Mouse (Mus musculus): ENCODE measurements at regions not wholly inside any gene's neighbourhood (a gene's known extent, or its start where the extent isn't known, plus 50 kb on each side); places are given as distances from the start of the nearest gene placed in this dataset.

DNA sequence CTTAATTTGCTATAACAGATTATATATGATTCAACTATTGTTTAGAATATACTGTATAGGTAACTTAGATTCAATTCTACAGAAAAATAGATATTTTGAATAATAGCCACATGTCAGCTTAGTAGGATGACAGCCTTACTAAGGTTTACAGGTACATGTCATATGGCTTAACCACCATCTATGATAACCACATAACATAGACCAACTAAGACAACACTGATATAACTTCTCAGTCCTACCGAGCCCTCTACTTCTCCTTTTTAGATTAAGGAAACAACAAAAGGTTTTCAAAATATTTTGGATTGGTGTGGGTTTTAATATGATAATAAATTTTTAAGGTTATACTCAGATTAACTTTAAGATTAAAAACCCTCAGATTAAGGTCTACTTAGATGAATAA is 977.4 kb downstream of the 4930447A16Rik start:
- H3K9me3 ChIP-seq (ENCODE audit: control insufficient read depth, low read length): no peaks in the 10 kb centered on the region
- ATAC-seq (ENCODE audit: insufficient number of reproducible peaks, low FRiP score, low TSS enrichment, low read depth): no peak
- WGBS: 98% methylated on average over 1 of the region's 1 CpGs
- H3K4me2 ChIP-seq (ENCODE audit: low read depth, severe bottlenecking): no peak overlapping the region
- H3K27ac ChIP-seq (replicated peaks; ENCODE audit: low read depth, low read length): no peak overlapping the region
- H3K9ac ChIP-seq (ENCODE audit: low read length): no peak overlapping the region
- H3K27me3 ChIP-seq (ENCODE audit: control insufficient read depth, insufficient read depth, low read length): no peaks in the 10 kb centered on the region
- no peaks in the 10 kb centered on the region for H3K4me1 ChIP-seq (ENCODE audit: control insufficient read depth, insufficient read depth, low read length)
- no peak overlapping the region for H3K4me3 ChIP-seq (ENCODE audit: low read depth, low read length)
- no peaks in the 10 kb centered on the region for H3K36me3 ChIP-seq (ENCODE audit: control insufficient read depth, insufficient read depth, low read length)
- no peak for DNase-seq (ENCODE audit: low spot score)

DNA sequence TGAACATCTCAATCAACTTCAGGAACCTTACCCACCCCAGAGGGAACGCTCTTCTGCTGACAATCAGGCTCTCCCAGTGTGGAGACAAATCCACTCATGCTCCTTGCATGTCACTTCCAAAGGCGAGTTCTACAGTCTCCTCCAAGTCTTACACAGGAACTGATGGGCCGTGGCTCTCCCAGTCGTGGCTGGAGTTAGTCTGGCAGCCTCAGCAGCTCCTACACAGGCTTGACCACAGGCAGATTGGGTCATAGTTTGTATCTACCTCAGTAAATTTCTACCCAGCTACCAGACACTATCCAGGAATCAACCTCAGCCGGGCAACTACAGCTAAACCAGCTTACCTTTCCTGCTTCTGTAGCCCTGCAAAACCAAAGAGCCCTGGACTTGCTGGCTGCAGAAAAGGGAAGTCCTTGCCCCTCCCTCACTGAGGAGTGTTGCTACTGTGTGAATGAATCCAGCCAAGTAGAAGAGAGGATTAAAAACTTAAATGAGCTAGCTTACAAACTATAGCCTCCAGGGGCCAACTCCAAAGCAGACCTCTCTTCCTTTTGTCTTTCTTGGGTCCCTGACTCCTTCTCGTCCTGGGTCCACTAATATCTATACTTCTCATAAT is 978.5 kb downstream of the 4930447A16Rik start:
- DNase-seq (ENCODE audit: low spot score): no peak
- Histone ChIP-seq H3K4me2 (ENCODE audit: low read depth, severe bottlenecking) (no peak overlapping the region), H3K4me3 (ENCODE audit: low read depth, low read length) (no peak overlapping the region)

DNA sequence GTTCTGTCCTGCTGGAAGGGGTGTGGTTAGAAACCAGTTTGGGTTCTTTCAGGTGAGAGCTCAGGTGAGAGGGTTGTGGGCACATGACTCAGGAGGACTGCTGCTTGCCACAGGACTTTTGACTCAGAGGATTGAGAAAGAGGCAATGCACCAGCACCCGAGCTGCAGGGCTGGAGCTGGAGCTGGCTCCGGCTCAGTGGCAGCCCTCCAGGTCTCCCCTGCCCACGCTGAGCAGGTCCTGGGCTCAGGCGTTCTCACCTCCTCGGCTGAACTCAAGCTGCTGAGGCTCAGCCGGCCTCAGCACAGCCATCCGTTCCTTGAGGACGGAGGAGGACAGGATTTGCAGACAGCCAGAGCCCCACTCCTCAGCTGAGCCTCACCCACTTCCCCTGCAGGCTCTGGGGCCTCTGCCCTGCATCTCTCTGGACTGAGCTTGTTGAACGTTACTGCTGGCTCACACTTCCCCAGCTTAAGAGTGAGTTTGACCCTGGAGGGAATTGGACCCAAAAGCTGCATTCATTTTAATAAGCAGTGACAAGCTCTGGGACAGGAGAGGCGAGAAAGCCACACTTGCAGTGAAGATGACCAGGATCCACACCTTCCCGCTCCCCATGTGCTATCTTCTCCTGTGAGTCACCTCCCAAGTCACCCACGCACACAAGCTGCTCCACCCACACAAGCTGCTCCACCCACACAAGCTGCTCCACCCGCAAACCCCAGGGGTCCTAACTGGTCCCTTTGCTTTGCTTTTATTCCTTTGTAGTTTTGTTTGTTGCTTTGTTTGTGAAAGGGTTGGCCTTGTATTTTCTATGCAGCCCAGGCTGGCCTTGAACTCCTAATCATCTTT is 981.0 kb downstream of the 4930447A16Rik start:
- Histone ChIP-seq H3K27ac (replicated peaks; ENCODE audit: low read depth, low read length) (no peak overlapping the region), H3K36me3 (ENCODE audit: control insufficient read depth, insufficient read depth, low read length) (no peaks in the 10 kb centered on the region), H3K4me1 (ENCODE audit: control insufficient read depth, insufficient read depth, low read length) (no peaks in the 10 kb centered on the region), H3K27me3 (ENCODE audit: control insufficient read depth, insufficient read depth, low read length) (no peaks in the 10 kb centered on the region), H3K9ac (ENCODE audit: low read length) (no peak overlapping the region; the same call in 1 of the 2 replicates), H3K4me2 (ENCODE audit: low read depth, severe bottlenecking) (no peak overlapping the region), H3K4me3 (ENCODE audit: low read depth, low read length) (no peak overlapping the region), H3K9me3 (ENCODE audit: control insufficient read depth, low read length) (no peaks in the 10 kb centered on the region)
- no peak for DNase-seq (ENCODE audit: low spot score)
- WGBS: 46% methylated on average over 13 of the region's 13 CpGs
- ATAC-seq (ENCODE audit: insufficient number of reproducible peaks, low FRiP score, low TSS enrichment, low read depth): no peak

More for the DNA sequence above, 978.5 kb downstream of the 4930447A16Rik start:
- WGBS: 73% methylated on average over 6 of the region's 6 CpGs
- no peak for ATAC-seq (ENCODE audit: insufficient number of reproducible peaks, low FRiP score, low TSS enrichment, low read depth)
- Histone ChIP-seq H3K27me3 (ENCODE audit: control insufficient read depth, insufficient read depth, low read length) (no peaks in the 10 kb centered on the region), H3K36me3 (ENCODE audit: control insufficient read depth, insufficient read depth, low read length) (no peaks in the 10 kb centered on the region), H3K4me1 (ENCODE audit: control insufficient read depth, insufficient read depth, low read length) (no peaks in the 10 kb centered on the region), H3K27ac (replicated peaks; ENCODE audit: low read depth, low read length) (no peak overlapping the region), H3K9ac (ENCODE audit: low read length) (no peak overlapping the region), H3K9me3 (ENCODE audit: control insufficient read depth, low read length) (no peaks in the 10 kb centered on the region)

DNA sequence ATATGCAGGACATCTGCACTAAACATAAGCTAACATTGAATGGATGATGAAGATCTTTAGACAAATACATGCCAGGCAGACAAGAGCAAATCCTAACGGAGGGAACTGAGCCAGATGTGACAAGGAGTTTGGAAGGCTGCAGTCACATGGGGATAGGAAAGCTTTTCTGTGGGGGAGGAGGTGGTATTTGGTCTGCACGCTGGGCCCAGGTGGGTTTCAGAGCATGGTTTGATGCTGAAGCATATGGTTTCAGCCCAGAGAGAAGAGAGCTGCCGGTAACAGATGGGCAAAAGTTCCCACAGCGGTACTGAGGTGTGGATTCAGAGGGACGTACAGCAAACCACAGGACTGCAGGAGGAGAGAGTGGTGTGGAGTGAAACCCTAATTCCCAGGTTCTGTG is 982.1 kb downstream of the 4930447A16Rik start:
- 61% methylated on average over 5 of the region's 5 CpGs for WGBS
- ATAC-seq (ENCODE audit: insufficient number of reproducible peaks, low FRiP score, low TSS enrichment, low read depth) (no peak), DNase-seq (ENCODE audit: low spot score) (no peak)
- no peaks in the 10 kb centered on the region for H3K4me1 ChIP-seq (ENCODE audit: control insufficient read depth, insufficient read depth, low read length)
- no peak overlapping the region for H3K4me2 ChIP-seq (ENCODE audit: low read depth, severe bottlenecking)
- no peaks in the 10 kb centered on the region for H3K9me3 ChIP-seq (ENCODE audit: control insufficient read depth, low read length)
- no peak overlapping the region for H3K27ac ChIP-seq (replicated peaks; ENCODE audit: low read depth, low read length)
- no peak overlapping the region for H3K9ac ChIP-seq (ENCODE audit: low read length)
- H3K36me3 ChIP-seq (ENCODE audit: control insufficient read depth, insufficient read depth, low read length): no peaks in the 10 kb centered on the region
- H3K27me3 ChIP-seq (ENCODE audit: control insufficient read depth, insufficient read depth, low read length): no peaks in the 10 kb centered on the region
- no peak overlapping the region for H3K4me3 ChIP-seq (ENCODE audit: low read depth, low read length)

DNA sequence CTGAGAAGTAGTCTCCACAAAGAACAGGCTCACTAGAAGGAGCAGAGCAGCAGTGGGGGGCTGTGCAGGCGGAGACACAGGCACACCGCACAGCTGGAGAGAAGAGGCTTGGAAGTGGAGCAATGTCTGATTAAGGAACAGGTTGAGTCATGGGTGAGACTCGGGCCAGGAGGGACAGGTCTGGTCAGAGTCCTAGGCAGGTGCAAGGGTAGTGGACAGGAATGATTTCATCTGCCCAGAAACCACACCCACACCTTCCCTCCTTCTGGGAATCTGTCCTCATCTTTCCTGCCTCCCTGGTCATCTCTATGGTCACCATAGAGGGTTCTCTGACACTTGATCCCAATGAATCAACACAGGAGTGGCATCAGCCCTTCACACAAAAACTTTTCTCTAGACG is 983.8 kb downstream of the 4930447A16Rik start:
- no peaks in the 10 kb centered on the region for H3K4me1 ChIP-seq (ENCODE audit: control insufficient read depth, insufficient read depth, low read length)
- H3K9me3 ChIP-seq (ENCODE audit: control insufficient read depth, low read length): no peaks in the 10 kb centered on the region
- DNase-seq (ENCODE audit: low spot score) (no peak), ATAC-seq (ENCODE audit: insufficient number of reproducible peaks, low FRiP score, low TSS enrichment, low read depth) (no peak)
- H3K27ac ChIP-seq (replicated peaks; ENCODE audit: low read depth, low read length): no peak overlapping the region
- 76% methylated on average over 4 of the region's 4 CpGs for whole genome bisulfite sequencing
- no peak overlapping the region for H3K9ac ChIP-seq (ENCODE audit: low read length)
- no peaks in the 10 kb centered on the region for H3K36me3 ChIP-seq (ENCODE audit: control insufficient read depth, insufficient read depth, low read length)
- H3K4me3 ChIP-seq (ENCODE audit: low read depth, low read length): no peak overlapping the region
- H3K27me3 ChIP-seq (ENCODE audit: control insufficient read depth, insufficient read depth, low read length): no peaks in the 10 kb centered on the region
- H3K4me2 ChIP-seq (ENCODE audit: low read depth, severe bottlenecking): no peak overlapping the region

DNA sequence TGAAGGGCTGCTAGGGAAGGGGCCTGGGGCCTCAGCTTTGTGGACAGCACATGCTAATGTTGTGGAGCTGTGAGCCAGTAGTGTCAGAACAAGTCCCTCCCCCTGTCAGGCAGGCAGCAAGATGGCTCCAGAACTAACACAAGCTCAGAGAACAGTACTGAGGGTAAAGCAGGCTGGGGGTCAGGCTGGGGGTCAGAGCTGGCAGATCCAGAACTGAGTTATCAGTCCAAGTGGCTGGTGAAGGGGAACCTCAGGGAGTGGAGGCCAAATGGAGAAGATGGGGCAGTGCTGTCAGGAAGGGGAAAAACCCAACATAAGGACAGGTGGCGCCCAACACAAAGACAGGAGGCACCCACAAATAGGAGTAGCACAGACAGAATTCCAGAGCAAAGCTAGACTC is 985.1 kb downstream of the 4930447A16Rik start:
- no peak overlapping the region for H3K4me2 ChIP-seq (ENCODE audit: low read depth, severe bottlenecking)
- H3K9me3 ChIP-seq (ENCODE audit: control insufficient read depth, low read length): no peaks in the 10 kb centered on the region
- DNase-seq (ENCODE audit: low spot score) (no peak), ATAC-seq (ENCODE audit: insufficient number of reproducible peaks, low FRiP score, low TSS enrichment, low read depth) (no peak)
- H3K36me3 ChIP-seq (ENCODE audit: control insufficient read depth, insufficient read depth, low read length): no peaks in the 10 kb centered on the region
- no peak overlapping the region for H3K9ac ChIP-seq (ENCODE audit: low read length)
- H3K27ac ChIP-seq (replicated peaks; ENCODE audit: low read depth, low read length): no peak overlapping the region
- no peak overlapping the region for H3K4me3 ChIP-seq (ENCODE audit: low read depth, low read length)
- 82% methylated on average over 1 of the region's 1 CpGs for WGBS
- no peaks in the 10 kb centered on the region for H3K4me1 ChIP-seq (ENCODE audit: control insufficient read depth, insufficient read depth, low read length)
- no peaks in the 10 kb centered on the region for H3K27me3 ChIP-seq (ENCODE audit: control insufficient read depth, insufficient read depth, low read length)

DNA sequence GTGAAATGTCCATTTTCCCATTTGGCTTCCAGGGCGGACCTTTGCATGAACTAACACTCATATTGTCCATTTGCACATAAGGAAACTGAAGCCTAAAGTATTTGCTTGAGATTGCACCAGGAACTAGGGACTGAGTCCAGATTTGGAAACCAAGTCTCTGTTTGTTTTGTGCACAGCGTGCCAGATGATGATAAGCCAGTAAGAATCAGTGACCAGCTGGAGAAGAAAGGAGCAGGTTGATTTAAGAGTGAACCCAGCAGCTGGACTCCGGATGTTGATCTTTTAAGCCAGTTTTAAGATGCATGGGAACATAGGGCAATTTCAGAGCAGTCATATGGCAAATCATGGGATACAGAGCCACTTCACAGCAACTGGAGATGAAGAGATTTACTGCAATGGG is 987.1 kb downstream of the 4930447A16Rik start:
- Histone ChIP-seq H3K27me3 (ENCODE audit: control insufficient read depth, insufficient read depth, low read length) (no peaks in the 10 kb centered on the region), H3K4me1 (ENCODE audit: control insufficient read depth, insufficient read depth, low read length) (no peaks in the 10 kb centered on the region), H3K36me3 (ENCODE audit: control insufficient read depth, insufficient read depth, low read length) (no peaks in the 10 kb centered on the region), H3K4me3 (ENCODE audit: low read depth, low read length) (no peak overlapping the region), H3K9ac (ENCODE audit: low read length) (no peak overlapping the region), H3K4me2 (ENCODE audit: low read depth, severe bottlenecking) (no peak overlapping the region), H3K9me3 (ENCODE audit: control insufficient read depth, low read length) (no peaks in the 10 kb centered on the region), H3K27ac (replicated peaks; ENCODE audit: low read depth, low read length) (no peak overlapping the region)
- WGBS: 91% methylated on average over 3 of the region's 3 CpGs
- DNase-seq (ENCODE audit: low spot score): no peak
- ATAC-seq (ENCODE audit: insufficient number of reproducible peaks, low FRiP score, low TSS enrichment, low read depth): no peak

DNA sequence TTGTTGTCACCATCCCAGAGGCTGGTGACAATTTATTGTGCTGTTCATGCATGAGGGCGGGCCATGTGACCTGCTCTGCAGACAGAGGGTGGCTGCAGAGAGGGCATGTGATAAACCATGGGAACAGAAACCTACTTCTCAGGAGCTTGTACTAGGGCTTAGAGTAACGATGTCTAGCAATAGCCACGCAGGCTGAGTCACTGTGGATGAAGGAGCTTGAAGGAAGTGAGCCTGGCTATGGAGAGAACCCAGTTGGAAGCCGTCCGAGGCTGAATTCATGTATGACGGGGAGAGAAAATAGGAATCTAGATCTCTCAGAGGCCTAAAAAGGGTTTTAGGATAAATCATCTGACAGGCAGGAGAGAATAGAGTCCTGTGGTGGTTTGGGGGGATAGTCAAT is 988.0 kb downstream of the 4930447A16Rik start:
- no peak overlapping the region for H3K4me2 ChIP-seq (ENCODE audit: low read depth, severe bottlenecking)
- no peaks in the 10 kb centered on the region for H3K36me3 ChIP-seq (ENCODE audit: control insufficient read depth, insufficient read depth, low read length)
- H3K27ac ChIP-seq (replicated peaks; ENCODE audit: low read depth, low read length): no peak overlapping the region
- H3K27me3 ChIP-seq (ENCODE audit: control insufficient read depth, insufficient read depth, low read length): no peaks in the 10 kb centered on the region
- no peaks in the 10 kb centered on the region for H3K4me1 ChIP-seq (ENCODE audit: control insufficient read depth, insufficient read depth, low read length)
- WGBS: 89% methylated on average over 6 of the region's 6 CpGs
- H3K9me3 ChIP-seq (ENCODE audit: control insufficient read depth, low read length): no peaks in the 10 kb centered on the region
- no peak overlapping the region for H3K9ac ChIP-seq (ENCODE audit: low read length)
- no peak for ATAC-seq (ENCODE audit: insufficient number of reproducible peaks, low FRiP score, low TSS enrichment, low read depth)
- no peak overlapping the region for H3K4me3 ChIP-seq (ENCODE audit: low read depth, low read length)
- no peak for DNase-seq (ENCODE audit: low spot score)
